Mouse (Mus musculus) splenic B cell, adult 2 months (primary cell): Measurements from ENCODE around the gene Rgs7.

ENCODE experiments used
- DNase-seq: peaks from one replicate; pipeline ENCODE4 v3.0.0-alpha.2; 2011; ENCODE audit warnings: low read depth, low spot score
- H3K27me3 ChIP-seq: 2 replicates; pipeline ENCODE4 v1.6.1; 2012; ENCODE audit warnings: mild to moderate bottlenecking, low read length, moderate library complexity, mixed read lengths; ENCODE audit not compliant: control insufficient read depth, poor library complexity, insufficient read depth, severe bottlenecking
- H3K36me3 ChIP-seq: 2 replicates; pipeline ENCODE4 v1.6.1; 2012; ENCODE audit warnings: mild to moderate bottlenecking, low read length, moderate library complexity, mixed read lengths; ENCODE audit not compliant: control insufficient read depth, poor library complexity, insufficient read depth, severe bottlenecking

Rgs7 gene

GRCm38 (mm10) chr1:175203544-175203943 lies 288.8 kb downstream of the Rgs7 start:
- Histone ChIP-seq H3K36me3 (no peaks in the 10 kb centered on the region), H3K27me3 (no peaks in the 10 kb centered on the region)
- no peak for DNase-seq

GRCm38 (mm10) chr1:175202902-175203301 lies 289.4 kb downstream of the Rgs7 start:
- Histone ChIP-seq H3K36me3 (no peaks in the 10 kb centered on the region), H3K27me3 (no peaks in the 10 kb centered on the region)
- no peak for DNase-seq

- no peaks in the 10 kb centered on the region for H3K27me3 ChIP-seq
- no peaks in the 10 kb centered on the region for H3K36me3 ChIP-seq
- DNase-seq, result no peak
These were observed 293.4 kb downstream of the Rgs7 start for GRCm38 (mm10) chr1:175198881-175199280.

- DNase-seq, result no peak
- H3K27me3 ChIP-seq, result no peaks in the 10 kb centered on the region
These were observed 296.5 kb downstream of the Rgs7 start for GRCm38 (mm10) chr1:175195806-175196205.

GRCm38 (mm10) chr1:175188186-175188585 lies 304.1 kb downstream of the Rgs7 start:
- no peaks in the 10 kb centered on the region for H3K27me3 ChIP-seq
- no peaks in the 10 kb centered on the region for H3K36me3 ChIP-seq
- DNase-seq, result no peak

More at GRCm38 (mm10) chr1:175195806-175196205, 296.5 kb downstream of the Rgs7 start:
- no peaks in the 10 kb centered on the region for H3K36me3 ChIP-seq

- no peaks in the 10 kb centered on the region for H3K27me3 ChIP-seq
- H3K36me3 ChIP-seq, result no peaks in the 10 kb centered on the region
- no peak for DNase-seq
These were observed 307.1 kb downstream of the Rgs7 start for GRCm38 (mm10) chr1:175185211-175185610.

- Histone ChIP-seq H3K36me3 (no peaks in the 10 kb centered on the region), H3K27me3 (no peaks in the 10 kb centered on the region)
- no peak for DNase-seq
These were observed 307.6 kb downstream of the Rgs7 start for GRCm38 (mm10) chr1:175184736-175185135.

- DNase-seq, result no peak
- Histone ChIP-seq H3K27me3 (no peaks in the 10 kb centered on the region), H3K36me3 (no peaks in the 10 kb centered on the region)
These were observed 313.6 kb downstream of the Rgs7 start for GRCm38 (mm10) chr1:175178733-175179132.

- no peaks in the 10 kb centered on the region for H3K27me3 ChIP-seq
- DNase-seq, result no peak
- H3K36me3 ChIP-seq, result no peaks in the 10 kb centered on the region
These were observed 317.2 kb downstream of the Rgs7 start for GRCm38 (mm10) chr1:175174918-175175675.

- no peaks in the 10 kb centered on the region for H3K36me3 ChIP-seq
- no peak for DNase-seq
- H3K27me3 ChIP-seq, result no peaks in the 10 kb centered on the region
These were observed 336.8 kb downstream of the Rgs7 start for GRCm38 (mm10) chr1:175155469-175155868.

GRCm38 (mm10) chr1:175143051-175143450 lies 349.2 kb downstream of the Rgs7 start:
- no peak for DNase-seq
- Histone ChIP-seq H3K27me3 (no peaks in the 10 kb centered on the region), H3K36me3 (no peaks in the 10 kb centered on the region)

- no peaks in the 10 kb centered on the region for H3K36me3 ChIP-seq
- H3K27me3 ChIP-seq, result no peaks in the 10 kb centered on the region; the same call in 1 of the 2 replicates
- no peak for DNase-seq
These were observed 363.8 kb downstream of the Rgs7 start for GRCm38 (mm10) chr1:175128525-175128924.

GRCm38 (mm10) chr1:175124416-175124815 lies 367.9 kb downstream of the Rgs7 start:
- H3K36me3 ChIP-seq, result no peaks in the 10 kb centered on the region
- no peak for DNase-seq
- H3K27me3 ChIP-seq, result no peaks in the 10 kb centered on the region; the same call in 1 of the 2 replicates

- no peaks in the 10 kb centered on the region for H3K36me3 ChIP-seq
- no peak for DNase-seq
- no peaks in the 10 kb centered on the region for H3K27me3 ChIP-seq
These were observed 373.3 kb downstream of the Rgs7 start for GRCm38 (mm10) chr1:175118904-175119555.

- no peaks in the 10 kb centered on the region for H3K36me3 ChIP-seq
- DNase-seq, result no peak
- H3K27me3 ChIP-seq, result no peaks in the 10 kb centered on the region
These were observed 383.9 kb downstream of the Rgs7 start for GRCm38 (mm10) chr1:175108270-175108860.
